Mouse (Mus musculus) gastrocnemius, adult 8-10 months (tissue): ENCODE measurements at regions not wholly inside any gene's neighbourhood (a gene's known extent, or its start where the extent isn't known, plus 50 kb on each side); places are given as distances from the start of the nearest gene placed in this dataset.

Source experiments
- DNase-seq, 2 experiments: peaks; one replicate each; pipeline ENCODE4 v3.0.0; 2022; ENCODE audit warnings: low spot score in 2 of 2

DNA sequence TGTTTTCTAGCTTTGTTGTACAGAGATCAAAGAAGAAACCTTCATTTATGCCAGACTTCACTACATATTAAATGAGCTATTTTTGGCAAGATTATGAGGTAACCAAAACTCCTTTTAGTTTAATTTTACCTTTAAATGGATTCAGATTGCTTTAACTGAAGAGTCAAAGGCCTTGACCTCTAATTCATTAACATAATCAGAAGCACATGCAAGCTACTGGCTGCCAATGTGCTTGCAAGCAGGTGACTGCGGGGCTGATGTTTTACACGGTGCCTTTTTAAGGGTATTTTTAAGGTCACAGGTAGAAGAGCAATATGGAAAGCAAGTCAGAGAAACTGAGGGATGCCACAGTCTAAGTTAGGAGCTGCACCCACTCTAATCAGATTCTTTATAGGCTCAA is 1066.0 kb upstream of the Zeb2 start:
- DNase-seq: no peak

DNA sequence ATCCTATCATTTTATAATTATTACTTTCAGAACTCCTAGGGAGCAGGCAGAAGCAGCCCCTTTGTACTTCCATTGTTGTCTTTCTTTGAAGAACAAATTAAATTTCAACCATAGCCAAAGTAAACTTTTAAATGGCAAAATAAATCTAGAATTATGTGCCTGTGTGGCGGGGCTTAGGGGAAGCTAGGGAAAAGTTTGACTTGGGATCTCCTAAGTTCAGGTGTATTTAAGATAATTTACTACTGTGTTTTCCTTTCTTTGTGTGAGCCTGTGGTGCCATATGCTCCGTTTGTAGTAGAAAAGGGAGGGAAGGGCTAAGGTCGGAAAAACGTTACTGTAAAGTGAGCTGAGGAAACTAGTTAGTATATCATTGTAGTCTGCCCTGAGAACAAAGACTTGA is 1062.5 kb upstream of the Zeb2 start:
- no peak for DNase-seq

DNA sequence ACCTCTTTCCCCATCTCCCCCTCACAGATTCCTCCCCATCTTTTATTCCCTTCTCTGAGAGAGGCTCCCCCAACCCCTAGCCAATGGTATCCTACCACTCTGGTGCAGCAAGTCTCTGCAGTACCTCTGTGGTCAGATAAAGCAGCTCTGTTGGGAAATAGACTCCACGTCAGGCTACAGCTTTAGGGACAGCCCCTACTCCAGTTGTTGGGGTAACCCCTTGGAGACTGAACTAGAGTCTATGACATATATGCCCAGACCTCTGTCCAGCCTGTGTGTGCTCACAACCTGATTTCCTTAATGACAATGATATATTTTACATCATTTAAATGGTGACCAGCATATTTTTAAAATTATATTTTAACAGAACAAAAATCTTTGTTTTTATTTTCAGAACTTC is 1051.3 kb upstream of the Zeb2 start:
- no peak for DNase-seq

DNA sequence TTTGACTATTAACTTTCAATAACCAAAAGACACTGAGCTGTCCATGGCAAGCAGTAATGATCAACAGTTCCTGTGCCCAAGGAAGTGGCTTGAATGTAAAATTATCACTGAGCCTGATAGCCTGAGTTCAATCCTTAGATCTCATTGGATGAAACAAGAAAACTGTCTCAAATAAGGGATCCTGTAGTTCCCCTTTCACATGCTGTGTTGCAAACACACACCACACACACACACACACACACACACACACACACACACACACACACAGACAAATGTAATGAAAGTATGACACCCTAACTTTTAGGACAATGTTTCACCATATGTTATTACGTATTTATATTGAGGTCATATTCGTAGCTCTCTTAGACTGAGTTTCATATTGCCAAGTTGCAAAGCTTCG is 1032.7 kb upstream of the Zeb2 start:
- DNase-seq: no peak

DNA sequence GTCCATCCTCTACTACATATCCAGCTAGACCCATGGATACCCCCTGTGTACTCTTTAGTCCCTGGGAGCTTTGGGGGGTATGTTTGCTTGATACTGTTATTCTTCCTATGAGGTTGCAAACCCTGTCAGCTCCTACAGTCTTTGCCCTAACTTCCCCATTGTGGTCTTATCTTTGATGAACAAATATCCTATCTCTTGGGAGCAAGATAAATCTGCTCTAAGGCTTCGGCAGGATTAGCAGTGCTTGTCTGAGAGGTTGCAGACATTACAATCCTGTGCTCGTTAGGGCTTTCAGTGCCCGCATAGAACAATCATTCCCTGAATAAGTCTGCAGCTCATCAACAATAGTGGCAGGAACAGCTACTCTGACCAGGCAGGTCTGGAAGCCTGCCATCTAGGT is 1002.7 kb upstream of the Zeb2 start:
- no peak for DNase-seq

DNA sequence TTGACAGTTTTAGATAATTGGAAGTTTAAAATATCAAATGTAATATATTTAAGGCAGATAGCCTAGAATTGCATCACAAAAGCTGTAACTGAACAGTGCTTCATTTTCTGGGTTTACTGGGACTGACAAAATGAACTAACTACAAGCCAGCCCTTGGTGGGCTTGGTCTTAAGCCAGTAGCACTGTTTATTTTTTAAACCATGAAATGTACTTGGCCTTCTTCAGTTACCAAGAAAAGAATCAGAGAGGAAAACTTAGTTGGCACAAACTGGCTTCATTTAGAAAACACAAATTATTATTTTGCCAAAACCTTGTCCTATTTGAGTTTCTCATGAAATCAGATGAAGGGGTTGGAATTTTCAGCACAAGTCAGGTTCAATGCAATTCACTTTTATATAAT is 989.8 kb upstream of the Zeb2 start:
- DNase-seq: no peak

DNA sequence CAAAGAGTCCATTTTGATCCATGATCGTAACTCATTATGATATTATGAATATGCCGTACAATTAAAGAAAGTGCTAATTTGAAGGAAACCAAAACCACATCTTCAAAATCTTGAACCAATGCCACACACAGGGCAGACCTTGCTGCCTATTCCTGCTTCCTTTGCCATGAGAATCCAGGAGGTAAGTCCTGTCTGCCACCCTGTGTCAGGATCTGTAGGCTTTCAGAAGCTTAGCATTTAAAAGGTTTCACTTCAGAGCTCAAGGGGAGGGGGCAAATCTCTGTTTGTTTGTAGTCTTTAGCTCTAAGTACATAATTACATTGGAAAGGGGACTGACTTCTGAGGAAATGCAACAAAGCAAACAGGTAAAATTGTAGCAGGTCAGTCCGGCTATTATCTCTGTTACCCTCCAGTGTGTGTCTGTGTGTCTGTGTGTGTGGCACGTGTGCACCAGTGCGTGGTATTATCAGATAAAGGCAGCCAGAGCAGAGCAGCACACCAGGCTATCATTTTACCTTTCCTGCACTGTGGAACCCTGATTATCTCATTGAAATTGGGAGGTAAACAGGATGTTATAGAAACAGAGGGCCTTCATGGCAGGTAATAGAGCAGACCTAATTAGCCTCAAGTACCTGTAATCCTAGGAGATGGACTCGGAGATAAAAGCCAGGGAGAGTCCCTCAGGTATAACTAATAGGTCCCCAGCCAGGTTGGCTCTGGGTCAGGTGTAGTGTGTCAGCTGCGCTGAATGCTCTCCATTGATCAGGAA is 948.0 kb upstream of the Zeb2 start:
- DNase-seq: no peak

DNA sequence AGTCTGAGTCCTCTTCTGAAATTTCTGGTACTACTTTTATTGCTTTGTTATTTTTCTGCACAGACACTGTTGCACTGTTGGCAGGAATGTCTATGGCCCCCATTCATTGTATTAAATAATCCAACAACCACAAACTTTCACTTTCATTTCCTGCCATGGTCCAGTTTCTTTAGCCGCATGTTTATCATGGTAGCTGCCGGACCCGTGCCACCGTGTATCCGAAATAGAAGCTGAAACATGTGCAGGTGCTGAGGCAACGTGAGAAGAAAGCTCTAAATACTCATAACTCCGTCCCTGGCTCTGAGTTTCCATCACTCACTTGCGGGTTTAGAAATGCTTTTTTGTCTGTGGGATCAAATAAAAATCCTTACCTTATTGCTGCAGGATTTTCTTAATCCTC is 938.5 kb upstream of the Zeb2 start:
- DNase-seq: no peak

DNA sequence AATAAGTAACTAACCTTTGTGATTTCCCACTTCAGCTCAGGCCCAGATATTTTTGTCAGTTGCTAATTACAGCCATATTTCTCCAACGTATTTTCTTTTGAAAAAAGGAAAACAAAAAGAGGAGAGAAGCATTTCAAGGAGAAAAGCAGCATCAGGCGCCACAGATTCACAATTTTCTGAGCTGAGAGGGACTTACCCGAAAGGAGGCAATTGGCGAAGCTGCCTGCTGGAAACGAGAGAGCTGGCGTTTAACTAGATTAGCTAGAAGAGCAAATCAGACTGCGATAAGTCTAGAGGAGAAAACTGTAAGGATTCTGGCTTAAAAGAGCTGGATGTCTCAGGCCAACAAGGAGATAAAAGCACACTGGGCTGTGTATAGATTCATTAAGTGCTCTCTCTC is 937.7 kb upstream of the Zeb2 start:
- DNase-seq: no peak

DNA sequence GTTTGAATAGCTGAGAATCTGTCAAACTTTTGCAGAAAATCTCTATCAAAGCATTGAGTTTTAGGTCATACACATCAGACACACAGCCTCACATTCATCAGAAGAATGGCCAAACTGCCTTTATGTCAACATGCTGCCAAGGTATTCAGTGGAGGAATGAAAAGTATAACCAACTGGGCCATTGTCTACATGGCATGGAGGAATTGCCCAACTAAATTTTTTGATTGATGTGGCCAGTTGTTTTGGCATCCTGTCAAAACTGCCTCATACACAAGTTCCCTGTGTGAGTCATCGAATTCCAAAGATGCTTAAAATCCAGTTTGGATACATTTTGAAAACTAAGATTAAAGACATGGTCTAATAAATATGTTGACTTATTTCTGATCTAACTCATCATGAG is 904.7 kb upstream of the Zeb2 start:
- DNase-seq: no peak

DNA sequence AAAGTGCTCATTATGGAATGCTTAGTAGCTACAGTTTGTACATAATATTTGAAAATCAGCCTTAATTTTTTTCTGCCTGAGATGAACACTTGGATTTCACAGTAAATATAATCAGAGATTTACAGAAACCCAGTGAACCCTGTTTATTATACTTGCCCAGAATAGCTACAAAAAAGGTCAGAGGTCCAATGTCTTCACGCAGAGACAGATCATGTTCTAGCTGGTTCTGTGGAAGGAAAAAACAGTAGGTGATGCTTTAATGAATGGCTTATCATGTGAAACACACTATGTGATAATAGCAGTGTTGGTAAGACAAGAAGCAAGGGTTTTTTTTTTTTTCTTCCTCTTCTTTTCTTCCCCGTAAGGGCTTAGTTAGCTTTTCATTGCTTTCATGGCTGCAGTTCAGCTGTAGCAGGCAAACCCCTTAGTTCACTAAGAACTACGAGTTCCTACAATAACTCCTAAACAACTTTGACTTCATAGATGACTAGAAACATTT is 896.6 kb upstream of the Zeb2 start:
- DNase-seq: no peak

DNA sequence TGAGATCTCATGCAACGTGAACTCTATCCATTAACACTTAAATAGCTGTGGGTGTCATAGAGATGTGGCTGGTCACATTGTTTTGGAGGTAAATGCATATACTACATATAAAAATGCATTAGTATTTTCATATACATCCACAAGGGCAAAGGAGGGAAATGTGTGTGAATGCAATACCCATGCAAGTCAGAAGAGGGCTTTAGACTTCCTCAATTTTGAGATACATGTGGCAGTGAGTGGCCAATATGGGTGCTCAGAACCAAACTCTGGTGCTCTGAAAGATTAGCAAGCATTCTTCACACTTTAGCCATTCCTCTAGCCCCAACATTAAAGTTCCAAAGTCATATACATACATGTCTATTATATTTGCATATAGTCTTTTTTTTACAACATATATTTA is 895.5 kb upstream of the Zeb2 start:
- no peak for DNase-seq

DNA sequence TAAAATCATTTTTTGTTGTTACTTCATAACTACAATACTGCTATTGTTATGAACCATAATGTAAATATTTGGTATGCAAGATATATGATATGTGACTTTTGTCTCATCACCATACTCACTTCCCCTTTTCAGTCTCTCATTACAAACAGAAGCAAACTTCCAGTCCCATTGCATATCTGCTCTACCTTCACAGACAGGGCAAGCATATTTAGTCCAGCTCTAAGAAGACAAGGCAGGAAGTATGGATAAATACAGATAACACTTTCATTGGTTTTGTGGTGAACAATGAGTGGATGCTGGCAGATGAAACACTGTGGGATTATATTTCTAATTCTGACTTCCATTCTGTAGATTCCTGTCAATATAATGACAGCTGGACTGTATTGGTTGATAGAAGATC is 858.0 kb upstream of the Zeb2 start:
- DNase-seq: no peak

DNA sequence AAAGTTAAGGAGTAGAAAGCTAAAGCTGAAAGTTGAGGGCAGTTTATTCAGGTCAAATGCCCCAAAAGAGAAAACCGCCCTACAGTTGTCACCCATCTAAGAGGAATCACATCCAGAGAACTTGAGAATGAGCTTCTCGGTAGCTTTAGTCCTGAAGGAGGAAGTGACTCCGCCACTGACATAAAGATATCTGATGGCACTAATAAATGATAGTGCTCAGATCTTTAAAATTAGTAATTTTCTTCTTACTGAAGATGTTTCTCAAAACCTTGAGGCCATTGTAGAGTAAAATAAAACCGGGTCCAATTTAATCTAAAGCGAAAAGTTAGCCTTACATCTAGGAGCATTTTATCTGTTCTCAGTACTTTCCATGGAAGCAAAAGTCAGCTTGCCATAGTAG is 851.4 kb upstream of the Zeb2 start:
- no peak for DNase-seq

DNA sequence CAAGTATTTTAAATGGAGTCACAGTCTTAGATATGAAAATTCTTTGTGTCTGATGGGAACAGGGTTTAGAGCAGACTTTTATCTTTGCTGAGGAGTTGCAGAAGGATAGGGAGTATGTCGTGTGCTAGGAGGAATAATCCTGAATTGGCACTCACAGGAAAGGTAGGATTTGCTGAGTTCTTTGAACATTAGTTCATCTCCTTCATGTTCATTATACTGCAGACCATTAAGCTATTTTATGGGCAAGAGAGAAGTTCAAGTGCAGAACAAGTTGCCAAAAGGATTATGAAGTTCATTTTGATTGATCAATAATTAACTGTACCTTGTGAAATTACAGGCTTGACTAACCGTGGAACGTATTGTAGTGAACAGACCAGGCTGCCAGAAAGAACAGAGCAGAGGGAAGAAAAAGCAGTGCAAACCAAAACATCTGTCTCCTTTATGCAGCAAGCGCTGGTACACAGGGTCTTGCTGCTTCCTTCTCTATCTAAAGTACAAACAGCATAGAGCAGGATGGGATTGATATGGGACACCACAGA is 839.7 kb upstream of the Zeb2 start:
- no peak for DNase-seq

DNA sequence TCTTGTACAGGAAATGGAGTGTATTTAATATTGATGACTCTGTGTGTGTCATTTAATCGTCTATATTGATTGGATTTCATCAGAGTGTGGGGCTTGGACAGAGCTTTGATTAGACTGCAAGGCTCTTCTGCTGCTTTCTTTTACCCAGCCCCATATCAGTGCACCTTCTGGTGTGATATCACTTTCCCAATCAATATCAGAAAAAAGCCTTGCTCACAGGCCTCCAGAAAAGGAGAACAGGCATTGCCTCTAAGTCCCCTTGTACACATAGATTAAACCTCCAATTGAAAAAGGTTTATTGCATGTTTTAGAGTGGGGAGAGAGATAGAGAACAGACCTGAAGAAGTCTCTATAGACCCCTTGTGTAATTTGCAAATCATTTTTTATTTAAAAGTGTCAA is 831.6 kb upstream of the Zeb2 start:
- DNase-seq: no peak

DNA sequence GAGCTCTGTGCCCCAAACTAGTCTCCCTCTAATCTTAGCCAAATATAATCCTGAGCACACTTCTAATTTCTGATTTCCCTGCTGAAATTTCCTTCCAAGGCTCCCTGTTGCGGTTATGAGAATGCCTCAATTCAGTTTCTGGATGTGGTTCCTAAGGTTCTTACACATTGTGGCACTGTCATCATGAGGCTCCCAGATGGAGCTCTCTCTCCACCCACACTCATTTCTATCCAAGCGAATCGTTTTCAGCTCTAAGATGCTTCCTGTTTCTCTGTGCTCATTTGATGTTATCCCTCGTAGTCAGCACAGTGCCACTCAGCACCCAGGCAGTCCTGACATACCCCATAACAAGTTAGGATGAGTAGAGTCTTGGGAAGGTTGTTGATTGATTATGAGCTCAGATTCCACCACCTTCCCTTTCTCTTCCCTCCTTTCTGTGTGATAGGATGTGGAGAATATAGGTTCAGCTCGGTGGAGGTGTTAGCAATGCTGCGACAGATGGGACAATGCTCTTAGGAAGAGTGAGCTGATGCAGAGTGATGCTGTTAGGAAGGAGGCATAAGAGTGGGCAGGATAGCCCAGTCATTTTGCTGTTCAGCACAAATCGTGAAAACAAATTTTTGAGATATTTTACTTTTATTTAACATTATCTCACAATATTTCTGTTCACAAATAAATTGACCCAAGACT is 808.7 kb upstream of the Zeb2 start:
- no peak for DNase-seq

DNA sequence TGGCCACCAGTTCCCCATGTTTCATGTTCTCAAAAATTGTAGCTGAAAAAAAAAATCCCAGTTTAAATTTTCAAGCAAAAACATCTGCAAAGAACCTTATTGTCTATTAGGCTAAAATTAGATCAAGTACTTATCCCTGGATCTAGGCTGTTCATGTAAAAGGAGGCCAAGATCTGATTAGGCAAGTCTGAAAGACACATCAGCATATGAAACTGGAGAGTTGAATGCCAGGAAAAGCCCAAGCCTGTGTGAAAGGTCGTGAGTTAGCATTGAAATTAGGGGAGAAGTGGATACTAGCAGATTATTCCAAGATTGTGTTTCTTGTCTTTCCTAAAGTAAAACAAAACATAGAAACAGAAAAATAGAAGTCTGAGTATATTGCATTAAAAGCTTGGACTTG is 791.7 kb upstream of the Zeb2 start:
- no peak for DNase-seq

DNA sequence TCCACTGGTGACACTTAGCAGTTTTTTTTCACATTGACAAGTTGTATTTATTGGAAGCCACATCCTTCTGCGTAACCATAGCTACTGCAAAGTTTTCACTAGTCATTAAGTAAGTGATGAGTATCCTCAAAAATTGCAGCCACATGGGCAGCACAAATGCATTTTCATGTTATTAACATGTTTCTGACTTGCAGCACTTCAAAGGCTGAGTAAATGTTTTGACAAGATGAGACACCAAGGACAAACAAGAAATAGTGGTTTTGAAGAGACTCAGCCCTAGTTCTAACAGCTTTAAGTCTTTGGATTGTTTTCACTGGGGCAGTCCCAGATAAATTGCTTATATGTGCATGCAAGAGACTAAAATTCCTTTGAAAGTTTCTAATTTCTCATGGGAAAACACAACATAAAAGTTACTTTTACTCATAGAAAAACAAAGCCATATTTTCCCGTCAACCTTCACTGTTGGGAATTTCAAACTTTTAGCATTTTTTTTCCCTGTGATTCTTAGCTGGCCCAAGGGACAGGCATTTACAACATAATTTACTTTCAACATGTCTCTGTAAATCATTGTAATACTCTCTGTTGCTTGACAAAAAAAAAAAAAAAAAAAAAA is 787.5 kb upstream of the Zeb2 start:
- DNase-seq: no peak

DNA sequence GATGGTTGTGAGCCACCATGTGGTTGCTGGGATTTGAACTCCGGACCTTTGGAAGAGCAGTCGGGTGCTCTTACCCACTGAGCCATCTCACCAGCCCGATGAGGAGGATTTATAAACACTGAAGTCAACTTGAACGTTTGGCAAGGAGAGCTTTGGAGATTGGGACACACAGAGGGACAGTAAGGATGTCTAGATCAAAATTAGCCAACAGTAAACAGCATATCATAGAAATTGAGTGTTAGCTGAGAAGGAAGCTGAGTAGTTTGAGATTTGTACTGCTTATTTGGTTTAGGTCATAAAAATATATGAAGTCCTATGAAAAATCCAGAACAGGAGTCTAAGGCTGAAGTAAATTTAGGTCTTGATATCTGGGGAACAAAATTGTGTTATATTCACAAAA is 786.9 kb upstream of the Zeb2 start:
- no peak for DNase-seq

DNA sequence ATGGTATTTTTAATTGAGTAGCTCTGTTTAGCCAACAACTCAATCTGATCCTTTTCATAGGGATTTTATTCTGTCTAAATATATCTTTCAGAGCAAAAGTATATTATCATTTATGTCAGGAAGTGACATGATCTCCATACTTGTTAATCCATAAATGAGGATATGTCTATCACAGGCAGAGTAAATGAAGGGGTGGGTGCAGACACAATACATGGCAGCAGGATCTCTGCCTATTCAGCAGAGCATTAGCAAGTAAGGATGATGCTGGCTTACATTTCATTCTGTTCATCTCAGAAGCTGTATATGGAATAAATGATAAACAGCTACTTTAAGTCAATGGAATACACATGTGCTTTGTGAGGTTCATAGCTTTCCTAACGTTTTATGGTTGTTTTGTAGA is 786.2 kb upstream of the Zeb2 start:
- DNase-seq: no peak

DNA sequence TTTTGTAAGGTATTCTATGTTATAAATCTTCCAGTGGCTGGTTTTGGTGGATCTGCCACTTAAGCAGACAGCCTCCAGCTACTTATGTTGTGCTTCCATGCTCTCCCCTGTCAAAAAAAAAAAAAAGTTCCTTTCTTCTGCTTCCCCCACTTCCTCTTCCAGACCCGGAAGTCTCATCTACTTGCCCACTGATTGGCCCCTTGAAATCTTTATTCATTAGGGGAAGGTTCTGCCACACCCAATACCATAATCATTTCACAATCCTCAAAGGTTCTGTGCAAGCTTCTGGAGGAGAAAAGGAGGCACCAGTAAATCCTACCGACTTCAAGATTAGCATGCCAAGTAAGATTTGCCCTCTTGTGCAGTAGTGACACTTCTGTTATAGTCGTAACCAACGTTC is 784.7 kb upstream of the Zeb2 start:
- no peak for DNase-seq

DNA sequence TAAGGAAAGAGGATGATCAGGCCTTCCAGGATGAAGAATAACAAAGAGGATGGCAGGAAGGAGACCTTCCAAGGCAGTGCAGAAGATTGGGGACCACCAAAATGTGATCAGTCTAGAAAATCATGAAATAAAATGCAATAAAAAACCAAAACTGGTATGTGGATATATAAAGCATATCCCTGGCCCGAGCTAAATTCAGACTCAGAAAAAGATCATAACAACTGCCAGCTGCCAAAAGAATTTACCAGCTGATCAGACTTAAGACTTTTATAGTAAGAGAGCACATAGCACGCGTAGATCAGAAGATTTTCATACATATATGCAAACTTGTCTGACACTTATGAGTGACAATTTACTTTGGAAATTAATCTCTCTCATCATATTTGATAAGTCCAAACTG is 767.5 kb upstream of the Zeb2 start:
- no peak for DNase-seq
